Mouse (Mus musculus) hindbrain, embryonic 12.5 days (tissue): ENCODE measurements around the gene Mex3d. TPM values are rescaled to one million over a fixed set of nuclear protein-coding genes. Genes with fewer than 3 reads are reported as not detected.
A peak's percentile ranks its signal among the peaks of the same experiment; 100 is the strongest.

ENCODE experiments used
- ATAC-seq: fragments of 200-750 bp; cut with Nextera tagmentation; 2 replicates; pipeline ENCODE4 v1.8.0; 2017; ENCODE audit warnings: moderate TSS enrichment; ENCODE audit not compliant: low FRiP score
- H3K27ac ChIP-seq: fragments of 300-500 bp; sonication (generic); 2 replicates; pipeline ENCODE4 v1.5.1; 2016; ENCODE audit warnings: mild to moderate bottlenecking
- H3K27me3 ChIP-seq: fragments of 300-500 bp; sonication (generic); 2 replicates; pipeline ENCODE4 v1.6.1; 2016; ENCODE audit warnings: mild to moderate bottlenecking
- H3K36me3 ChIP-seq: fragments of 300-500 bp; sonication (generic); 2 replicates; pipeline ENCODE4 v1.6.1; 2016; ENCODE audit warnings: mild to moderate bottlenecking
- H3K4me1 ChIP-seq: fragments of 300-500 bp; sonication (generic); 2 replicates; pipeline ENCODE4 v1.6.1; 2016
- H3K4me2 ChIP-seq: fragments of 300-500 bp; sonication (generic); replicated peaks from 2 replicates; pipeline ENCODE4 v1.6.1; 2016; ENCODE audit warnings: mild to moderate bottlenecking
- H3K4me3 ChIP-seq: fragments of 300-500 bp; sonication (generic); 2 replicates; pipeline ENCODE4 v1.5.1; 2016; ENCODE audit warnings: mild to moderate bottlenecking
- H3K9ac ChIP-seq: fragments of 300-500 bp; sonication (generic); 2 replicates; pipeline ENCODE4 v1.6.1; 2016; ENCODE audit warnings: mild to moderate bottlenecking, moderate library complexity
- H3K9me3 ChIP-seq: fragments of 300-500 bp; sonication (generic); replicated peaks from 2 replicates; pipeline ENCODE4 v1.6.1; 2016; ENCODE audit warnings: mild to moderate bottlenecking
- WGBS: fragments of 180-500 bp; shearing (Covaris S2); methylation state at CpG from one replicate; pipeline ENCODE4 v1.1.7; 2016; 5-methylcytosine and 5-hydroxymethylcytosine counted together
- microRNA-seq: library from miRNA; unstranded; fragments of <30 nt; microRNA quantifications from one replicate; pipeline ENCODE4, GENCODE M21; 2017
- polyA plus RNA-seq: library from polyadenylated mRNA; unstranded; fragments of >200 nt; fragmentation: Nextera tagmentation; extraction: Ambion mirVana; gene quantifications from 2 replicates; pipeline ENCODE4 v1.2.1, GENCODE M21; 2016

Gene Mex3d
- polyA plus RNA-seq, 1 experiment from 2014 or later: 21.4 TPM

GRCm38 (mm10) chr10:80330888-80331287 is 56.6 kb downstream of the Mex3d start:
- Histone ChIP-seq H3K27ac (no peak overlapping the region), H3K4me1 (peaks cover 15% of the 10 kb centered on the region), H3K9me3 (no peaks in the 10 kb centered on the region), H3K9ac (no peak overlapping the region), H3K36me3 (no peaks in the 10 kb centered on the region), H3K4me3 (0 out of 2 replicates have a peak overlapping the region, but pooled peaks have one; percentile 46), H3K27me3 (peaks cover 38% of the 10 kb centered on the region), H3K4me2 (peak overlapping the region; percentile 88)
- WGBS: 69% methylated on average over 2 of the region's 2 CpGs
- ATAC-seq: no peak

Small RNA genes lying within 50 kb of the gene (microRNA-seq; reads per million reads assigned to microRNA genes)
- gene Gm22721: not detected

Other genes starting within 250 kb of the Mex3d start
- 351 and 385 TPM in 2 replicates for gene Atp5d, start 249.0 kb downstream of the Mex3d start, polyA plus RNA-seq
- gene Cbarp, start 246.8 kb downstream of the Mex3d start, polyA plus RNA-seq: 18.4 and 22.3 TPM in 2 replicates
- gene Midn, start 239.4 kb downstream of the Mex3d start, polyA plus RNA-seq: 42.1 and 54.5 TPM in 2 replicates
- gene Cirbp, start 221.7 kb downstream of the Mex3d start, polyA plus RNA-seq: 235 and 271 TPM in 2 replicates
- gene 1600002K03Rik, start 214.7 kb downstream of the Mex3d start, polyA plus RNA-seq: 12.0 and 13.3 TPM in 2 replicates
- gene Efna2, start 208.2 kb downstream of the Mex3d start, polyA plus RNA-seq: 49.3 and 50.5 TPM in 2 replicates
- gene Mum1, start 161.2 kb downstream of the Mex3d start, polyA plus RNA-seq: 50.0 and 58.8 TPM in 2 replicates
- gene Ndufs7, start 138.5 kb downstream of the Mex3d start, polyA plus RNA-seq: 177 and 220 TPM in 2 replicates
- 26.6 and 29.6 TPM in 2 replicates for gene Gamt, start 126.6 kb downstream of the Mex3d start, polyA plus RNA-seq
- 67.1 and 76.9 TPM in 2 replicates for gene Dazap1, start 126.2 kb downstream of the Mex3d start, polyA plus RNA-seq
- gene Rps15, start 95.2 kb downstream of the Mex3d start, polyA plus RNA-seq: 530 and 668 TPM in 2 replicates
- gene Apc2, start 91.7 kb downstream of the Mex3d start, polyA plus RNA-seq: 170 and 191 TPM in 2 replicates
- 38.4 and 39.7 TPM in 2 replicates for gene 2310011J03Rik, start 67.1 kb downstream of the Mex3d start, polyA plus RNA-seq
- 2.2 and 2.8 TPM in 2 replicates for gene Pcsk4, start 58.2 kb downstream of the Mex3d start, polyA plus RNA-seq
- 3.2 and 4.1 TPM in 2 replicates for gene Reep6, start 57.7 kb downstream of the Mex3d start, polyA plus RNA-seq
- 0.38 and 0.77 TPM in 2 replicates for gene Adamtsl5, start 39.2 kb downstream of the Mex3d start, polyA plus RNA-seq
- 0.35 and 0.50 TPM in 2 replicates for gene Plk5, start 31.2 kb downstream of the Mex3d start, polyA plus RNA-seq
- gene Mbd3, start 11.9 kb upstream of the Mex3d start, polyA plus RNA-seq: 275 and 296 TPM in 2 replicates
- gene Uqcr11, start 19.2 kb upstream of the Mex3d start, polyA plus RNA-seq: 312 and 406 TPM in 2 replicates
- 176 and 178 TPM in 2 replicates for gene Tcf3, start 46.0 kb upstream of the Mex3d start, polyA plus RNA-seq
- gene Onecut3, start 107.2 kb upstream of the Mex3d start, polyA plus RNA-seq: 1.7 and 2.3 TPM in 2 replicates
- 0.93 and 1.1 TPM in 2 replicates for gene Atp8b3, start 151.5 kb upstream of the Mex3d start, polyA plus RNA-seq
- 33.1 and 33.8 TPM in 2 replicates for gene Rexo1, start 173.9 kb upstream of the Mex3d start, polyA plus RNA-seq
- 7.1 and 8.1 TPM in 2 replicates for gene Klf16, start 189.7 kb upstream of the Mex3d start, polyA plus RNA-seq
- gene Abhd17a, start 202.7 kb upstream of the Mex3d start, polyA plus RNA-seq: 112 and 118 TPM in 2 replicates
- 60.3 and 69.4 TPM in 2 replicates for gene Scamp4, start 215.2 kb upstream of the Mex3d start, polyA plus RNA-seq
- 4.8 and 5.5 TPM in 2 replicates for gene Adat3, start 215.2 kb upstream of the Mex3d start, polyA plus RNA-seq
- gene Gm49322, start 218.4 kb upstream of the Mex3d start, polyA plus RNA-seq: 5.2 and 5.3 TPM in 2 replicates
- 190 and 192 TPM in 2 replicates for gene Csnk1g2, start 235.2 kb upstream of the Mex3d start, polyA plus RNA-seq